Mouse (Mus musculus) forebrain, embryonic 13.5 days (tissue): ENCODE measurements at regions not wholly inside any gene's neighbourhood (a gene's known extent, or its start where the extent isn't known, plus 50 kb on each side); places are given as distances from the start of the nearest gene placed in this dataset.
A peak's percentile ranks its signal among the peaks of the same experiment; 100 is the strongest.

Source experiments
- ATAC-seq: fragments of 200-750 bp; cut with Nextera tagmentation; 2 replicates; pipeline ENCODE4 v1.8.0; 2017
- H3K27ac ChIP-seq: fragments of 300-500 bp; sonication (generic); 2 replicates; pipeline ENCODE4 v1.5.1; 2015; ENCODE audit warnings: inconsistent platforms, mild to moderate bottlenecking, moderate library complexity
- H3K27me3 ChIP-seq: fragments of 300-500 bp; sonication (generic); 2 replicates; pipeline ENCODE4 v1.6.1; 2015; ENCODE audit warnings: mild to moderate bottlenecking, inconsistent platforms
- H3K36me3 ChIP-seq: fragments of 300-500 bp; sonication (generic); 2 replicates; pipeline ENCODE4 v1.6.1; 2015; ENCODE audit warnings: mild to moderate bottlenecking, inconsistent platforms; ENCODE audit not compliant: poor library complexity, severe bottlenecking
- H3K4me1 ChIP-seq: fragments of 300-500 bp; sonication (generic); 2 replicates; pipeline ENCODE4 v1.6.1; 2015; ENCODE audit warnings: inconsistent platforms
- H3K4me2 ChIP-seq: fragments of 300-500 bp; sonication (generic); 2 replicates; pipeline ENCODE4 v1.6.1; 2015; ENCODE audit warnings: inconsistent platforms, mild to moderate bottlenecking, moderate library complexity
- H3K4me3 ChIP-seq: fragments of 300-500 bp; sonication (generic); 2 replicates; pipeline ENCODE4 v1.5.1; 2015; ENCODE audit warnings: mild to moderate bottlenecking, inconsistent platforms
- H3K9ac ChIP-seq: fragments of 300-500 bp; sonication (generic); 2 replicates; pipeline ENCODE4 v1.6.1; 2015; ENCODE audit warnings: mild to moderate bottlenecking, inconsistent platforms
- H3K9me3 ChIP-seq: fragments of 300-500 bp; sonication (generic); replicated peaks from 2 replicates; pipeline ENCODE4 v1.6.1; 2016; ENCODE audit warnings: inconsistent platforms
- WGBS: fragments of 180-500 bp; shearing (Covaris S2); methylation state at CpG from one replicate; pipeline ENCODE4 v1.1.7; 2015; 5-methylcytosine and 5-hydroxymethylcytosine counted together

DNA sequence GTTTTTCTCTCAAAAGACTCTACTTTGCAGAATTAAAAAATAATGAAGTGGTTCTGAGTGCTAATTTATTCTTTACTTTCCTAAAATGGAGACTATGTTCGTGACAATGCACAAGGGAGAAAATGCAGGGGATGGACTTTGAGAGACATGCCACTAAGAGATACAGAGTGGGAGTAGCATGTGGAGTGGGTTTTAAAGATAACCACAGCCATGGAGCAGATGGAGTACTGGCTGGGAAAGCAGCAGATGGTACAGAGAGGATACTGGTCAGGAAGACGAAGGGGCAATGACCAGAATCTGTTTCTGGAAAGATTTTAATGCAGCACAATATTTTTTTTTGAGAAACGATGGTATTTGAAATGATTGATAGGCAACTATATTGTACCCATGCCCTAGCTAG, 416.7 kb downstream of the Chl1 start:
- ATAC-seq = no peak
- H3K9ac ChIP-seq = no peak overlapping the region
- no peaks in the 10 kb centered on the region for H3K9me3 ChIP-seq
- no peak overlapping the region for H3K27ac ChIP-seq
- whole genome bisulfite sequencing = 90% methylated on average over 3 of the region's 3 CpGs
- no peak overlapping the region for H3K4me2 ChIP-seq
- no peak overlapping the region for H3K4me3 ChIP-seq
- no peaks in the 10 kb centered on the region for H3K36me3 ChIP-seq
- no peaks in the 10 kb centered on the region for H3K4me1 ChIP-seq
- no peaks in the 10 kb centered on the region for H3K27me3 ChIP-seq

DNA sequence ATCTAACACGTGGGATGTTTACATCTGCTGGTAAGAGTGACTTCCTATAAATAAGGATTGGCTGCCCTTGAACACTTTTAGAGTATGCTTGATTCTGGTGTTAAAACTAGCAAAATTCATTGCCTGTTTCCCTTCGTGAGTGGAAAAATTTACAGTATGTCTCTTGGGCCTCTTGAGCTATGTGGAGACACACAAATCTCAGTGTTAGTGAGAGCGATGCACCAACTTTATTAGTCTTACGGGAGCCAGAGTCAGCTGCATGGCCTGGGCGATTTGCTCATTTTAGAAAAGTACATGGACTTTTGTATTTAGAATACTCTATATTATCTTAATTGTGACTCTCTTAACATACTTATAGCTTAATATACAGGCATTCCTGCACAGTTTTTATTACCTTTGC, 430.0 kb downstream of the Chl1 start:
- ATAC-seq = no peak
- no peak overlapping the region for H3K27ac ChIP-seq
- 92% methylated on average over 5 of the region's 5 CpGs for WGBS
- no peaks in the 10 kb centered on the region for H3K27me3 ChIP-seq
- no peaks in the 10 kb centered on the region for H3K4me1 ChIP-seq
- no peaks in the 10 kb centered on the region for H3K9me3 ChIP-seq
- H3K9ac ChIP-seq = no peak overlapping the region
- no peaks in the 10 kb centered on the region for H3K36me3 ChIP-seq
- H3K4me2 ChIP-seq = no peak overlapping the region
- no peak overlapping the region for H3K4me3 ChIP-seq

DNA sequence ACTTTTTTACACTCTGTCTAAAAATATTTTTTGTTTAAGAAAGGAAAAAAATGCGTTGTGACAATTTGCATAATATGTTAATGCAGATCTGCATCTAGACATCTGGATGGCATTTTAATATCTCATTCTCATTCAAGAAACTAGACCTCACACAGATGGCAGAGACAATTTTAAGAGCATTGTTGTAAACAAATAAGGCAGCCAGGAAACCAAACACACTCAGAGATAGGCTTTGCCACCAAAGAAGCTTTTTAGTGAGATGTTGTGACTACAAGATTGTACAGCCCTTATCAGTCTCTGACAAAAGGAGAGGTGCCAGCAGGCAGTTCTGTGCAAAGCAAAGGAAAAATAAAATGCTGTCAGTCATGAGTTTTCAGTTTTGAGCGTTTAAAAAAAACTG, 434.0 kb downstream of the Chl1 start:
- no peaks in the 10 kb centered on the region for H3K4me1 ChIP-seq
- no peak overlapping the region for H3K4me3 ChIP-seq
- no peak overlapping the region for H3K27ac ChIP-seq
- H3K9me3 ChIP-seq = no peaks in the 10 kb centered on the region
- WGBS = 66% methylated on average over 2 of the region's 2 CpGs
- no peaks in the 10 kb centered on the region for H3K27me3 ChIP-seq
- H3K36me3 ChIP-seq = no peaks in the 10 kb centered on the region
- ATAC-seq = peak; percentile 86; the same call in 1 of the 2 replicates
- no peak overlapping the region for H3K4me2 ChIP-seq
- H3K9ac ChIP-seq = no peak overlapping the region

DNA sequence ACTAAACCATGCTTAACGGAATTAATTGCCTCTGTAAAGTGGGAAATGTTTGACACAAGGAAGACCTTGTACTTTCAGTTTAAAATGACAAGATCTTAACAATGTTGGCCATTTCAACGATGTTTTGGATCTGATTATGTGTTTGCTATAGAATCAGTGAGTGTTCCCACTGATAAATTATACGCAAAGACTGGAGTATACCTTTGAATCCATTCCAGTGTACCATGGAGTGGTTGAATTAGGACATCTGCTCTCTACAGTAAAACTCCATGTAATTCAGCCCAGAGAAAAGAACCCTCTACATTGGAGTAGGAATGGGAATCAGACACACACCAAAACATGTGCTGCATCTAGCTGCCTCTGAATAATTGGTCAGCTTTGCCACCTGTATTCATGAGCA, 437.1 kb downstream of the Chl1 start:
- Histone ChIP-seq H3K9ac (no peak overlapping the region), H3K4me2 (no peak overlapping the region), H3K27ac (no peak overlapping the region), H3K9me3 (no peaks in the 10 kb centered on the region), H3K4me3 (no peak overlapping the region), H3K4me1 (no peaks in the 10 kb centered on the region), H3K27me3 (no peaks in the 10 kb centered on the region), H3K36me3 (no peaks in the 10 kb centered on the region)
- ATAC-seq = no peak
- WGBS = 90% methylated on average over 3 of the region's 3 CpGs

DNA sequence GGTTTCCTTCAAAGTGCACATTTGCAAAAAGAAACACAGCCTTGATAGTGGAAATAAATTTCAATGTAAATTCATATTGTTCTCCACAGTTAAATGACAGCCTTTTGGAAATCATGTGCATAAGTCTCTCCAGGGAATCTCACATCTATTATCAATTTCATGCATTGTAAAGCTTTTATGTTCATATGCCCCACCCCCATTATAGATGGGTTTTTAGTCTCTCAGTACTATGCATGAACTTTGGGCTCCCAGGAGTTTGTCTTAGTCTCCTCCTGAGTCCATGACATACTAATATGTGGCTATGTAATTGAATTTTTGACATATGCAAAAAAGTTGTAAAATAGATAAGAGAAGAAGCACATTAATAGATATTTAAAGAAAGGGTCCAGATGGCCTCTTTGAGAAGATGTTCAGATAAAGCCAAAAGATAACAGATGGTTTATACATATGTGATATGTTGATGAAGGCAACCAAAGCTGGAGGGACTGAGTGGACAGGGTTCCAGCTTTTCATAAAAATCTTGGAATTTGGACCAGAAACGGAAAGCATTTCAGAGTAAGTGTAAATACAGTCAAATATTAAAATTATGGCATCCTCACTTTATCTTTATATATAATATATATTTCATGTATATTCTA, 442.9 kb downstream of the Chl1 start:
- WGBS = 84% methylated on average over 1 of the region's 1 CpGs
- ATAC-seq = 0 out of 2 replicates have a peak, but pooled peaks have one; percentile 36
- H3K9me3 ChIP-seq = no peaks in the 10 kb centered on the region
- no peak overlapping the region for H3K27ac ChIP-seq
- H3K4me3 ChIP-seq = no peak overlapping the region
- no peaks in the 10 kb centered on the region for H3K4me1 ChIP-seq
- H3K36me3 ChIP-seq = no peaks in the 10 kb centered on the region
- H3K4me2 ChIP-seq = no peak overlapping the region
- no peaks in the 10 kb centered on the region for H3K27me3 ChIP-seq
- H3K9ac ChIP-seq = no peak overlapping the region

DNA sequence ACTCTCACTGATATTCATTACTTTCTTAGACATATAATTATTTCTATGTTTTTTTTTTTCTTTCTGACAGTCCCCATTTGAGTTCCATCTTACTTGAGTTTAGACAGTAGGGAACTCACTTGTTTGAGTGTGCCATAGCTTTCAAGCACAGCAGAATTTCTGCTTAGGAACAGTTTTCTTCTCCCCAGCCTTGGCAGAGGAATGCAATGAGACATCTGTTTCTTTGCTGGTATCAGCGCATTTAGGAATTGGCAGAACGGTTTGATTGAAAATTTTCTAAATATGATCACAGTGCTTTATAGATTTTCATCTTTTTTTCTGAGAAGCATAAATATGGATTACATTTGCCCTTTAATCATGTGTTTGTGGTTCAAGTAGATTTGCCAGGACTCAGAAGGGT, 448.6 kb downstream of the Chl1 start:
- H3K4me2 ChIP-seq = no peak overlapping the region
- H3K36me3 ChIP-seq = no peaks in the 10 kb centered on the region
- ATAC-seq = no peak
- no peaks in the 10 kb centered on the region for H3K4me1 ChIP-seq
- H3K27me3 ChIP-seq = no peaks in the 10 kb centered on the region
- no peak overlapping the region for H3K9ac ChIP-seq
- WGBS = 90% methylated on average over 2 of the region's 2 CpGs
- H3K4me3 ChIP-seq = no peak overlapping the region
- H3K9me3 ChIP-seq = no peaks in the 10 kb centered on the region
- no peak overlapping the region for H3K27ac ChIP-seq

DNA sequence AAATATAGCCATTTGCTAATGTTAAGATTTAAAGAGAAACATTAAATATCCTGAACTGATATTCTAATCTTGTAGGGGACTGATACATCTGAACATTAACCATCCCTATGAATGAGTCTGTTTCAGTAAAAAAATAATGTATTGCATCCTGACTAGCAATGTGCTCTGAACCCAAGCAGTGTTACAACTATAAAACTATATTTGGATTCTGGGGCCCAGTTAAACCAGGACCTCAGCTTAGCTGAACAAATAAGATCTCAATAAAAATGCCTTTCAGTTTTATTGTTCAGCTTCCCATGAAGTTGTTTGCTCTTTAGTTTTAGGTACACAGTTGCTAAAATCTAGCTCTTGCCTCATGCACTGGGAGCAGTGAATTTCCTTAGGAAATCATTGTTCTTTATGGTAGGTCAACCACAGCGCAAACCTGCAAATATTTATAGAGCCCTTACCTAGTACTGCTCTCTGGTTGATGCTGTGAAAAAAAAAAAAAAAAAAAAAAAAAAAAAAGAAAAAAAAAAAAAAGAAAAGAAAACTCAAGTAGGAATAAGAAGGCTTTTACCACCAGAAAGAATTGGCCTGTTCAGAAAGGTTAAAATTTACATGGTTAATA, 457.5 kb downstream of the Chl1 start:
- no peak overlapping the region for H3K4me2 ChIP-seq
- WGBS = 100% methylated on average over 1 of the region's 1 CpGs
- H3K9ac ChIP-seq = no peak overlapping the region
- H3K4me1 ChIP-seq = no peaks in the 10 kb centered on the region
- H3K9me3 ChIP-seq = no peaks in the 10 kb centered on the region
- ATAC-seq = no peak
- no peaks in the 10 kb centered on the region for H3K36me3 ChIP-seq
- H3K4me3 ChIP-seq = no peak overlapping the region
- H3K27ac ChIP-seq = no peak overlapping the region
- no peaks in the 10 kb centered on the region for H3K27me3 ChIP-seq

DNA sequence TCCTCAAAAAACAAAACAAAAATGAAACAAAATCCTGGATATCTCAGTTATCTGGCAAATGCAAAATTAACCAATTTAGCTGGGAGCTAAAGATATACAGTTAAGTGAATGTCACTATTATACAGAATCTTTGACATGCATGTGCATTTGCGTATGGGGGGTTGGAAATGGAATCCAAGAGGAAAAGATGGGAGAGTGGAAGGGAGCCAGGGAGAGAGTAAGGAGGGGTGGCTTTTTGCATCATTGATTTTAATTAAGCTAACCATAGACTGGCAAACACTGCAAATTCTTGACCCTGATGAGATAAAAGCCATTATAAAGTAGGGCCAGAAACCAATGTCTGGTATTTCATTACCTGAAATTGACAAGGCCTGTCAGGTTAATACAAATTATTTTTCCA, 488.8 kb downstream of the Chl1 start:
- no peak overlapping the region for H3K9ac ChIP-seq
- H3K27ac ChIP-seq = no peak overlapping the region
- no peaks in the 10 kb centered on the region for H3K27me3 ChIP-seq
- ATAC-seq = no peak
- no peaks in the 10 kb centered on the region for H3K36me3 ChIP-seq
- H3K4me3 ChIP-seq = no peak overlapping the region
- H3K9me3 ChIP-seq = no peaks in the 10 kb centered on the region
- 87% methylated on average over 1 of the region's 1 CpGs for WGBS
- no peaks in the 10 kb centered on the region for H3K4me1 ChIP-seq
- H3K4me2 ChIP-seq = no peak overlapping the region

DNA sequence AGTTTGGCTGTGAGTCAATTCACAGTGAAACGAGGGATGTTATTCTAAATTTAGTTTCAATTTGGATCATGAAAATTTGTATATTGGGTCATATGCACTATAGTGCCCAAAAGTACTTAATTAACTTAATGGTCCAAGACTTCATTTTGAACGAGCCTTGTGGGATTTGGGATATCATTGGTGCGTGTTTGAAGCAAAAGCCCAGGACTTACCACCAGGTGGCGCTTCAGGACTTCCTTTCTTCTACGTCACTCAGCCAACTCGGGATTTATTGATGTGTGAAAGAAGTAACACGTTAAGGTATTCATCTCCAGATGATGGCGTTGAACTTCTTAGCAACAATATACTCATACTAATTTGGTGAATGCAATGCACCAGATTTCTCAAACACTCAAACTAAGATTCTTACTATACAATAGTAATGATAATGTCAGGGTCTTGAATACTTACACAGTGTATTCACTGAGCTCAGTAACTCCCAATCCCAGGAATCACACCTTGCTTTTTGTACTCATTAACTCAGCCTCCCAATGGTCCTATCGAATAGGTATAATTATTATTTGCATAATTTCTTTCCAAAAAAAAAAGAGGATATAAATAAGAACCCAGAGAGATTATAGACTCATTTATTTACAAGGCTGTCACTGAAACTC, 464.0 kb upstream of the Cntn6 start:
- H3K4me3 ChIP-seq = no peak overlapping the region
- H3K36me3 ChIP-seq = no peaks in the 10 kb centered on the region
- 8% methylated on average over 9 of the region's 9 CpGs for WGBS
- H3K27me3 ChIP-seq = no peaks in the 10 kb centered on the region
- ATAC-seq = peak; percentile 88
- H3K9ac ChIP-seq = no peak overlapping the region
- H3K9me3 ChIP-seq = no peaks in the 10 kb centered on the region
- no peak overlapping the region for H3K4me2 ChIP-seq
- no peak overlapping the region for H3K27ac ChIP-seq
- H3K4me1 ChIP-seq = 0 out of 2 replicates have a peak, but pooled peaks cover 6% of the 10 kb centered on the region

DNA sequence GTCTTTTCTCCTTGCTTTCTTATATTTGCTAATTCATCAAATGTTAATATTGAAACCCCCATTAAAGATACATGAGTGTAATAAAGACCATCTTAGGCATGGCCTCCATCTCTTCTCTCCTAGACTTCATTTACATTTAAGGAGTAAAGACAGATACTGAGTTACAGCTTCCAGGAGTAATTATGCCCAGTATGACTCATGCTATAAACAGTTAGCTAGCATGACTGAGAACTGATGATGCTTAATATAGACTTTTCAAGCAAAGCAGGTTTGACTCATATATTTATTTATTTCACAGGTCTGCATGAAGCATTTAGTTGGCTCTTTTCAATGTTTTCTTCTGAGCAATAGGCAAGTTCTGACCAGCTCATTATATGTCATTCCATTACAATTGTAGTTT, 453.7 kb upstream of the Cntn6 start:
- Histone ChIP-seq H3K4me1 (no peaks in the 10 kb centered on the region), H3K9me3 (no peaks in the 10 kb centered on the region), H3K4me2 (no peak overlapping the region), H3K27me3 (no peaks in the 10 kb centered on the region), H3K27ac (no peak overlapping the region), H3K4me3 (no peak overlapping the region), H3K36me3 (no peaks in the 10 kb centered on the region), H3K9ac (no peak overlapping the region)
- no peak for ATAC-seq

DNA sequence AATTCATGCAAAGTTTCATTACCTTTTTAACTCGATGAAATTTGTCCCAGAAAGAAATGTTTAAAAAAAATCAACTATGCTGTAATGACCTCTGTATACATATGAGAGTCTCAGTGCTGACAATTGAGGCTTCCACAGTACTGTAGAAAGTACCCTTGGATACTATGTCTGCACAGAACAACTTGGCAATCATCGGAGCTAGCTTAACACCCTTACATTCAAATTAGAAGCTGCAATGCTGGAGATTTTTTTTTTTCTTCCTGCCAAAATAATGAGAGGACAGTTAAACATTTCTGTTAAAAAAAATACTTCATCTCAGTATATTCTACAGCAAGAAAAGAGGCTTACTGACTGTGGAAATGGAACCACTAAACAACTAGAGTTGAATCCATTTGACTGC, 452.1 kb upstream of the Cntn6 start:
- no peak for ATAC-seq
- no peak overlapping the region for H3K4me2 ChIP-seq
- no peaks in the 10 kb centered on the region for H3K9me3 ChIP-seq
- no peaks in the 10 kb centered on the region for H3K36me3 ChIP-seq
- H3K27me3 ChIP-seq = no peaks in the 10 kb centered on the region
- no peak overlapping the region for H3K9ac ChIP-seq
- H3K27ac ChIP-seq = no peak overlapping the region
- no peak overlapping the region for H3K4me3 ChIP-seq
- no peaks in the 10 kb centered on the region for H3K4me1 ChIP-seq
- 85% methylated on average over 2 of the region's 2 CpGs for WGBS

DNA sequence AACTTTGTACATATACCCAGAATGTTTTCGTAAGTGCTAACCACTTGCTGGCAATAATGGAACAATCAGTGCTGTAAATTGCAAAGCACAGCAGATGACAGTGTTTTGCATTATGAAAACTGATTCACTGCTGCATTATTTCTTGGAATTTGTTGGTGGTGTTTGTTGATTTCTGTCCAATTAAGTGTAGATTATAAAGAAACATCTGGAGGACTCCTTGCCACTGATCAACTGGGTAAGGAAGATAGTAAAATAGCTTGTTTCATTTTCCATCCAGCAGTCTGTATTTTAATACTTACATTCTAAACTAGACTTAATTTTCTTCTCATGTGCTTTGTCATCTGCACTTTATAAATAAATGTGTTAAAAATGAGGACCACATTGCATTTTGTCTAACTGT, 436.6 kb upstream of the Cntn6 start:
- no peak for ATAC-seq
- WGBS = 66% methylated on average over 1 of the region's 1 CpGs
- H3K27me3 ChIP-seq = no peaks in the 10 kb centered on the region

More for the DNA sequence above, 436.6 kb upstream of the Cntn6 start:
- Histone ChIP-seq H3K9me3 (no peaks in the 10 kb centered on the region), H3K4me3 (no peak overlapping the region), H3K27ac (no peak overlapping the region), H3K36me3 (no peaks in the 10 kb centered on the region), H3K4me2 (no peak overlapping the region), H3K9ac (no peak overlapping the region), H3K4me1 (no peaks in the 10 kb centered on the region)
